8 mouse cellular contexts compared by ENCODE assay signal in genomic region chr9:77377082-77377481, GRCm38 (mm10). TPM values are rescaled to one million over a fixed set of nuclear protein-coding genes. Genes with fewer than 3 reads are reported as not detected.
DNase-seq lines count a peak whose midpoint lies in the region; ATAC-seq and TF ChIP-seq lines count a peak whose summit lies in the region.

No protein-coding gene starts in this region.

- ATAC-seq in liver, embryonic 14.5 days (ENCODE audit: insufficient read depth), result no peak
- no peak for ATAC-seq in liver, embryonic 12.5 days
- ATAC-seq in liver, postnatal 0 days, result no peak
- ATAC-seq in activated CD4-positive, CD25-positive, alpha-beta regulatory T cell, adult 4 months, result no peak

- H3K9ac ChIP-seq in liver, embryonic 14.5 days (replicated peaks), result no peak overlapping the region
- H3K9ac ChIP-seq in liver, embryonic 12.5 days, result no peak overlapping the region
- no peak overlapping the region for H3K9ac ChIP-seq in liver, postnatal 0 days (replicated peaks)

- 44% methylated on average over 10 of the region's 10 CpGs for WGBS in liver, embryonic 14.5 days (ENCODE audit: insufficient replicate concordance)
- 42% methylated on average over 10 of the region's 10 CpGs for WGBS in liver, embryonic 12.5 days (ENCODE audit: insufficient replicate concordance)
- WGBS in liver, postnatal 0 days (ENCODE audit: insufficient replicate concordance), result 55% methylated on average over 10 of the region's 10 CpGs

- no peak overlapping the region for H3K27ac ChIP-seq in liver, embryonic 14.5 days
- H3K27ac ChIP-seq in liver, embryonic 12.5 days, result no peak overlapping the region
- no peak overlapping the region for H3K27ac ChIP-seq in liver, postnatal 0 days (ENCODE audit: low read depth)

- no peak for DNase-seq in liver, embryonic 14.5 days (ENCODE audit: low read depth in 3 of 3, low spot score in 3 of 3)
- DNase-seq in R1 (ENCODE audit: low read depth, low spot score), result peak; percentile 74
- peak; percentile 13 to 46 for DNase-seq in cerebellum, postnatal 25 days
- peak; percentile 27 for DNase-seq in induced T-regulatory cell, adult 2 months (ENCODE audit: low read depth)
- peak; percentile 31 for DNase-seq in liver, postnatal 0 days
- DNase-seq in testis, postnatal 14 days (ENCODE audit: low spot score), result peak; percentile 33

- H3K4me1 ChIP-seq in liver, embryonic 14.5 days (replicated peaks; ENCODE audit: control insufficient read depth in 2 of 2, insufficient read depth in 2 of 2, low read length in 1 of 2), result no peaks in the 10 kb centered on the region
- H3K4me1 ChIP-seq in liver, embryonic 12.5 days, result no peaks in the 10 kb centered on the region
- no peaks in the 10 kb centered on the region for H3K4me1 ChIP-seq in liver, postnatal 0 days (ENCODE audit: insufficient read depth)

- no peaks in the 10 kb centered on the region for H3K36me3 ChIP-seq in liver, embryonic 14.5 days (replicated peaks; ENCODE audit: control insufficient read depth, insufficient read depth, low read depth)
- H3K36me3 ChIP-seq in liver, embryonic 12.5 days, result no peaks in the 10 kb centered on the region
- H3K36me3 ChIP-seq in liver, postnatal 0 days (replicated peaks; ENCODE audit: insufficient read depth, low read length), result no peaks in the 10 kb centered on the region

- H3K4me3 ChIP-seq in liver, embryonic 14.5 days (ENCODE audit: insufficient read depth in 1 of 2, low read depth in 2 of 2, low read length in 2 of 2), result no peak overlapping the region
- H3K4me3 ChIP-seq in liver, embryonic 12.5 days, result no peak overlapping the region
- no peak overlapping the region for H3K4me3 ChIP-seq in liver, postnatal 0 days (ENCODE audit: low read depth, low read length)

- no peak overlapping the region for H3K4me2 ChIP-seq in liver, embryonic 14.5 days (ENCODE audit: low read depth)
- no peak overlapping the region for H3K4me2 ChIP-seq in liver, embryonic 12.5 days
- no peak overlapping the region for H3K4me2 ChIP-seq in liver, postnatal 0 days (ENCODE audit: low read depth, low read length)

- TF ChIP-seq EP300 in liver, embryonic 14.5 days (IDR thresholded peaks at IDR 0.05; ENCODE audit: low read depth), result no peak
- TF ChIP-seq EP300 in liver, postnatal 0 days (IDR thresholded peaks at IDR 0.05; ENCODE audit: low read depth), result no peak

- peak; percentile 72 for TF ChIP-seq CTCF in liver, embryonic 14.5 days (IDR thresholded peaks at IDR 0.05; ENCODE audit: low read depth)
- TF ChIP-seq CTCF in liver, postnatal 0 days (IDR thresholded peaks at IDR 0.05; ENCODE audit: low read depth), result peak; percentile 55

- no peaks in the 10 kb centered on the region for H3K27me3 ChIP-seq in liver, embryonic 14.5 days (ENCODE audit: control insufficient read depth, insufficient read depth, low read length)
- no peaks in the 10 kb centered on the region for H3K27me3 ChIP-seq in liver, embryonic 12.5 days (replicated peaks)
- no peaks in the 10 kb centered on the region for H3K27me3 ChIP-seq in liver, postnatal 0 days (ENCODE audit: insufficient read depth, low read length)

- H3K9me3 ChIP-seq in liver, embryonic 14.5 days (ENCODE audit: control insufficient read depth, low read length), result no peaks in the 10 kb centered on the region
- H3K9me3 ChIP-seq in liver, embryonic 12.5 days (replicated peaks), result no peaks in the 10 kb centered on the region
- no peaks in the 10 kb centered on the region for H3K9me3 ChIP-seq in liver, postnatal 0 days (ENCODE audit: low read length)

RNA-seq across cellular contexts. Expression of gene Mlip, which starts 24.3 kb away (rescaled TPM):
- not detected in 2 replicates for polyA plus RNA-seq in liver, embryonic 14.5 days (2012; rRNA removed)
- not detected in 2 replicates for polyA plus RNA-seq in liver, embryonic 14.5 days (2014; fragmentation: Nextera tagmentation; extraction: Ambion mirVana)
- polyA plus RNA-seq in liver, embryonic 12.5 days (2016; fragmentation: Nextera tagmentation; extraction: Ambion mirVana), result not detected in 2 replicates
- polyA plus RNA-seq in liver, postnatal 0 days (2015; fragmentation: Nextera tagmentation; extraction: Ambion mirVana), result 0.43 TPM in 1 of 2 replicates, not detected in the other
- under 1 TPM in 1 of 2 experiments, not detected in 1; 0.15 TPM for polyA plus RNA-seq in activated CD4-positive, CD25-positive, alpha-beta regulatory T cell, adult 4 months (2017; shearing (Covaris generic))

Comparison
In these comparisons a context has a peak if more than half of its experiments do, and no peak if none do; other contexts are left out.
1. DNase-seq: peak in R1 (single experiment), cerebellum, postnatal 25 days (2 of 2), induced T-regulatory cell, adult 2 months (single experiment), liver, postnatal 0 days (single experiment) and testis, postnatal 14 days (single experiment); none in liver, embryonic 14.5 days (0 of 3).